8 mouse cellular contexts compared by ENCODE assay signal in genomic region chr5:143908926-143909325, GRCm38 (mm10). TPM values are rescaled to one million over a fixed set of nuclear protein-coding genes. Genes with fewer than 3 reads are reported as not detected.
DNase-seq lines count a peak whose midpoint lies in the region; ATAC-seq and TF ChIP-seq lines count a peak whose summit lies in the region.

No protein-coding gene starts in this region.

- no peak for TF ChIP-seq EP300 in heart, postnatal 0 days (IDR thresholded peaks at IDR 0.05; ENCODE audit: low read depth)

- H3K4me3 ChIP-seq in heart, postnatal 0 days (ENCODE audit: low read depth, low read length): peak overlapping the region; percentile 73
- peak overlapping the region; percentile 76 for H3K4me3 ChIP-seq in hindbrain, embryonic 13.5 days
- H3K4me3 ChIP-seq in midbrain, embryonic 12.5 days: peak overlapping the region; percentile 77

- H3K9ac ChIP-seq in heart, postnatal 0 days (replicated peaks; ENCODE audit: low read depth, low read length): peak overlapping the region; percentile 63
- peak overlapping the region; percentile 81 for H3K9ac ChIP-seq in hindbrain, embryonic 13.5 days
- peak overlapping the region; percentile 68 for H3K9ac ChIP-seq in midbrain, embryonic 12.5 days (replicated peaks)

- POLR2A ChIA-PET in Patski (lab: Charles Lee): interaction anchor here (1.3 to 1.5 kb wide), 2 partner anchors 23 to 177 kb away, joined by 3 to 6 read pairs; partner anchors contain the start of gene Usp42

- WGBS in heart, postnatal 0 days: 2% methylated on average over 9 of the region's 9 CpGs
- WGBS in hindbrain, embryonic 13.5 days: 3% methylated on average over 9 of the region's 9 CpGs
- 2% methylated on average over 9 of the region's 9 CpGs for WGBS in midbrain, embryonic 12.5 days

- CTCF ChIA-PET in Patski (lab: Charles Lee): interaction anchor here (1.7 kb wide), 1 partner anchor 8 kb away, joined by 5 read pairs; no protein-coding TSS in a partner anchor

- peak overlapping the region; percentile 82 for H3K4me2 ChIP-seq in heart, postnatal 0 days (ENCODE audit: low read depth, low read length)
- H3K4me2 ChIP-seq in hindbrain, embryonic 13.5 days: peak overlapping the region; percentile 77
- peak overlapping the region; percentile 80 for H3K4me2 ChIP-seq in midbrain, embryonic 12.5 days (replicated peaks)

- peaks cover 31% of the 10 kb centered on the region for H3K36me3 ChIP-seq in heart, postnatal 0 days (replicated peaks; ENCODE audit: control insufficient read depth, insufficient read depth, low read length)
- peaks cover 35% of the 10 kb centered on the region for H3K36me3 ChIP-seq in hindbrain, embryonic 13.5 days
- H3K36me3 ChIP-seq in midbrain, embryonic 12.5 days: peaks cover 27% of the 10 kb centered on the region

- intact Hi-C loops in left cerebral cortex, postnatal 14 days (cut with DNase I): loop anchor here (5.0 kb wide), 1 partner anchor 177 kb away; the partner anchor contains the start of gene Usp42

- H3K9me3 ChIP-seq in heart, postnatal 0 days (replicated peaks; ENCODE audit: control insufficient read depth, low read length): no peaks in the 10 kb centered on the region
- no peaks in the 10 kb centered on the region for H3K9me3 ChIP-seq in hindbrain, embryonic 13.5 days
- H3K9me3 ChIP-seq in midbrain, embryonic 12.5 days: no peaks in the 10 kb centered on the region

- peak overlapping the region; percentile 95 for H3K27ac ChIP-seq in heart, postnatal 0 days (ENCODE audit: low read depth)
- peak overlapping the region; percentile 81 for H3K27ac ChIP-seq in hindbrain, embryonic 13.5 days
- H3K27ac ChIP-seq in midbrain, embryonic 12.5 days (replicated peaks): peak overlapping the region; percentile 79

- in situ Hi-C loops in Patski (cut with MboI; ENCODE audit: low pct_unique_long_range_greater_than_20kb): no loop called here

- peaks cover 10% of the 10 kb centered on the region; the same call in 1 of the 2 replicates for H3K4me1 ChIP-seq in heart, postnatal 0 days (ENCODE audit: control insufficient read depth, insufficient read depth)
- H3K4me1 ChIP-seq in hindbrain, embryonic 13.5 days (replicated peaks): peaks cover 28% of the 10 kb centered on the region
- peaks cover 19% of the 10 kb centered on the region for H3K4me1 ChIP-seq in midbrain, embryonic 12.5 days

- no peaks in the 10 kb centered on the region for H3K27me3 ChIP-seq in heart, postnatal 0 days (ENCODE audit: control insufficient read depth, insufficient read depth, low read length)
- H3K27me3 ChIP-seq in Patski: no peaks in the 10 kb centered on the region
- H3K27me3 ChIP-seq in hindbrain, embryonic 13.5 days: no peaks in the 10 kb centered on the region
- H3K27me3 ChIP-seq in midbrain, embryonic 12.5 days: no peaks in the 10 kb centered on the region

- ATAC-seq in heart, postnatal 0 days (ENCODE audit: insufficient read depth, low read depth): no peak
- ATAC-seq in Patski: peak; percentile 1
- 0 out of 2 replicates have a peak, but pooled peaks have one; percentile 0 for ATAC-seq in hindbrain, embryonic 13.5 days (ENCODE audit: low FRiP score)
- no peak for ATAC-seq in midbrain, embryonic 12.5 days (ENCODE audit: low FRiP score, low read depth)

- DNase-seq in heart, postnatal 0 days (ENCODE audit: low spot score): no peak
- no peak for DNase-seq in heart, adult 11 months
- peak; percentile 6 for DNase-seq in Patski (ENCODE audit: low read depth, low spot score)
- DNase-seq in adrenal gland, adult 18-20 months (ENCODE audit: low spot score in 2 of 2): no peak
- DNase-seq in ovary, postnatal 14 days (ENCODE audit: low spot score): no peak
- DNase-seq in left cerebral cortex, postnatal 14 days (ENCODE audit: low spot score in 2 of 2): no peak

- no peak for TF ChIP-seq CTCF in heart, postnatal 0 days (IDR thresholded peaks at IDR 0.05; ENCODE audit: low read depth)
- no peak for TF ChIP-seq CTCF in Patski (IDR thresholded peaks at IDR 0.05)

RNA-seq across cellular contexts. Expression of gene Aimp2, which starts 0.7 kb away (rescaled TPM):
- 55.8 and 99.0 TPM in 2 replicates for total RNA-seq in heart, postnatal 0 days (2014; rRNA removed; ENCODE audit: low replicate concordance)
- 64.9 and 67.2 TPM in 2 replicates for polyA plus RNA-seq in heart, postnatal 0 days (2015; fragmentation: Nextera tagmentation; extraction: Ambion mirVana)
- polyA plus RNA-seq in Patski (2021): 53.8 TPM
- 82.8 and 83.2 TPM in 2 replicates for polyA plus RNA-seq in hindbrain, embryonic 13.5 days (2015; fragmentation: Nextera tagmentation; extraction: Ambion mirVana)
- polyA plus RNA-seq in midbrain, embryonic 12.5 days (2016; fragmentation: Nextera tagmentation; extraction: Ambion mirVana): 73.0 and 91.7 TPM in 2 replicates
- total RNA-seq in adrenal gland, adult 18-20 months (2021): 10 to 100 TPM; 31.4 to 35.2 TPM
- 10 to 100 TPM; 40.0 to 42.0 TPM for total RNA-seq in left cerebral cortex, postnatal 14 days (2021)

RNA-seq across cellular contexts. Expression of gene Pms2, which starts 0.8 kb away (rescaled TPM):
- total RNA-seq in heart, postnatal 0 days (2014; rRNA removed; ENCODE audit: low replicate concordance): 6.8 and 10.5 TPM in 2 replicates
- polyA plus RNA-seq in heart, postnatal 0 days (2015; fragmentation: Nextera tagmentation; extraction: Ambion mirVana): 7.5 and 8.0 TPM in 2 replicates
- 13.1 TPM for polyA plus RNA-seq in Patski (2021)
- 26.8 and 33.1 TPM in 2 replicates for polyA plus RNA-seq in hindbrain, embryonic 13.5 days (2015; fragmentation: Nextera tagmentation; extraction: Ambion mirVana)
- 34.5 and 35.8 TPM in 2 replicates for polyA plus RNA-seq in midbrain, embryonic 12.5 days (2016; fragmentation: Nextera tagmentation; extraction: Ambion mirVana)
- 1 to 10 TPM; 7.1 to 7.5 TPM for total RNA-seq in adrenal gland, adult 18-20 months (2021)
- 10 to 100 TPM; 16.9 to 19.0 TPM for total RNA-seq in left cerebral cortex, postnatal 14 days (2021)

RNA-seq across cellular contexts. Expression of gene Ankrd61, which starts 11.4 kb away (rescaled TPM):
- not detected in 2 replicates for total RNA-seq in heart, postnatal 0 days (2014; rRNA removed; ENCODE audit: low replicate concordance)
- polyA plus RNA-seq in heart, postnatal 0 days (2015; fragmentation: Nextera tagmentation; extraction: Ambion mirVana): 0.07 TPM in 1 of 2 replicates, not detected in the other
- polyA plus RNA-seq in Patski (2021): 0.85 TPM
- polyA plus RNA-seq in hindbrain, embryonic 13.5 days (2015; fragmentation: Nextera tagmentation; extraction: Ambion mirVana): 0.43 and 0.66 TPM in 2 replicates
- polyA plus RNA-seq in midbrain, embryonic 12.5 days (2016; fragmentation: Nextera tagmentation; extraction: Ambion mirVana): 0.43 and 0.51 TPM in 2 replicates
- not detected for total RNA-seq in adrenal gland, adult 18-20 months (2021)
- total RNA-seq in left cerebral cortex, postnatal 14 days (2021): not detected

RNA-seq across cellular contexts. Expression of gene Gm42421, which starts 19.0 kb away (rescaled TPM):
- total RNA-seq in heart, postnatal 0 days (2014; rRNA removed; ENCODE audit: low replicate concordance): 5.8 TPM in 1 of 2 replicates, not detected in the other
- polyA plus RNA-seq in heart, postnatal 0 days (2015; fragmentation: Nextera tagmentation; extraction: Ambion mirVana): 0.29 and 0.54 TPM in 2 replicates
- 0.47 TPM for polyA plus RNA-seq in Patski (2021)
- polyA plus RNA-seq in hindbrain, embryonic 13.5 days (2015; fragmentation: Nextera tagmentation; extraction: Ambion mirVana): 1.9 and 2.4 TPM in 2 replicates
- polyA plus RNA-seq in midbrain, embryonic 12.5 days (2016; fragmentation: Nextera tagmentation; extraction: Ambion mirVana): 1.3 and 2.3 TPM in 2 replicates
- total RNA-seq in adrenal gland, adult 18-20 months (2021): not detected
- total RNA-seq in left cerebral cortex, postnatal 14 days (2021): 1 to 10 TPM in 1 of 2 experiments, under 1 TPM in 1; 0.90 to 2.7 TPM

RNA-seq across cellular contexts. Expression of gene Rsph10b, which starts 23.9 kb away (rescaled TPM):
- total RNA-seq in heart, postnatal 0 days (2014; rRNA removed; ENCODE audit: low replicate concordance): 0.35 and 1.2 TPM in 2 replicates
- 0.72 and 1.6 TPM in 2 replicates for polyA plus RNA-seq in heart, postnatal 0 days (2015; fragmentation: Nextera tagmentation; extraction: Ambion mirVana)
- polyA plus RNA-seq in Patski (2021): 0.14 TPM
- 3.1 and 3.2 TPM in 2 replicates for polyA plus RNA-seq in hindbrain, embryonic 13.5 days (2015; fragmentation: Nextera tagmentation; extraction: Ambion mirVana)
- 0.82 and 1.5 TPM in 2 replicates for polyA plus RNA-seq in midbrain, embryonic 12.5 days (2016; fragmentation: Nextera tagmentation; extraction: Ambion mirVana)
- 1 to 10 TPM in 1 of 2 experiments, under 1 TPM in 1; 0.74 to 6.5 TPM for total RNA-seq in adrenal gland, adult 18-20 months (2021)
- total RNA-seq in left cerebral cortex, postnatal 14 days (2021): 1 to 10 TPM; 3.6 to 5.6 TPM

Comparison
In these comparisons a context has a peak if more than half of its experiments do, and no peak if none do; other contexts are left out.
1. ATAC-seq: peak in Patski (single experiment) and hindbrain, embryonic 13.5 days (single experiment); none in heart, postnatal 0 days (single experiment) and midbrain, embryonic 12.5 days (single experiment).
2. Peak in every context shown above with its lines, with median percentiles within 50 percentile points of each other: H3K27ac ChIP-seq, H3K4me2 ChIP-seq, H3K4me3 ChIP-seq and H3K9ac ChIP-seq.